Mouse (Mus musculus) inflammation-experienced regulatory T-cells (primary cell): Measurements from ENCODE around the gene Pgm2. TPM values are rescaled to one million over a fixed set of nuclear protein-coding genes. Genes with fewer than 3 reads are reported as not detected.

Source experiments
- polyA plus RNA-seq, 2 experiments: library from polyadenylated mRNA; unstranded; fragments of 100-300 nt; shearing (Covaris generic); gene quantifications; one replicate each; pipeline ENCODE4 v1.2.1; 2017

Pgm2 gene
- polyA plus RNA-seq, result 10 to 100 TPM; 22.7 to 39.6 TPM

GRCm38 (mm10) chr5:64092748-64093292, at the start of gene Pgm2:
TSS of gene Pgm2 (plus strand) at chr5:64092950.

DNA sequence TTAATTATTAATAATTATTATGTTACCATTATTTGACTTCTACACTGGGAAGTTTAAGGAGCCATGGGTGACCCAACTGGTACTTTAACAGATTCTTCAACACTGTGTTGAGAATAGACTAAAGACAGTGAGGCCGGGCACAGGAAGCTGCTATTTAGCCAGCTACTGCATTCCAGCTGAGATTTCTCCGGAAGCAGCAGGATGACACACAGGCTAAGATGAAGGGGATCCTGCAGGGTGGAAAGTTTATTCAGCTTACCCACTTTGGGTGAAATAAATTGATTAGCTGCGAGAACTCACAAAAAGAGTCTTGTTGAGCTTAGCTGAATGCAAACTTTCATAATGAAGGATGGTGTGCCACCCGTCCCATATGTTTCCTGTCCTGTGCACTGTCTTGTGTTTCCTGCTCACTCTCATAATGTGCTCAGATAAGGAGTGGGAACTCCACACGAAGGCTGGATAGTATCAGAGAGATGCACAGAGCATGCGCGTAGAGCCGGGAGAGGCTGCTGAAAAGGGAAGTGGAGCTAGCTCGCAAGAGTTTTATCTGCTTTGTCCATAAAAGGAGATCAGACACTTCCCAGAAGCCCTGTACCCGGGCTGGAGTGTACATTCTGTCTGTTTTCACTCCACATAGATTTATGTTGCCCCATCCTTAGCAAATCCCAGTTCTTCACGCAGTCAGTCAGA, 63.3 kb downstream of the Pgm2 start, which contains the start of gene Tbc1d1:
Gene Tbc1d1, plus strand, starts transcription at position 445 of the 690 bp plus-strand sequence.

Other genes with a start within 250 kb of the Pgm2 start
- gene Rell1, start 124.1 kb upstream of the Pgm2 start, polyA plus RNA-seq, result 10 to 100 TPM in 1 of 2 experiments, 1 to 10 TPM in 1; 7.2 to 13.5 TPM
- gene Tbc1d1, start 63.4 kb downstream of the Pgm2 start, polyA plus RNA-seq, result 10 to 100 TPM; 45.7 to 61.6 TPM